Mouse (Mus musculus): Measurements from ENCODE around the gene Slc2a9.

DNA sequence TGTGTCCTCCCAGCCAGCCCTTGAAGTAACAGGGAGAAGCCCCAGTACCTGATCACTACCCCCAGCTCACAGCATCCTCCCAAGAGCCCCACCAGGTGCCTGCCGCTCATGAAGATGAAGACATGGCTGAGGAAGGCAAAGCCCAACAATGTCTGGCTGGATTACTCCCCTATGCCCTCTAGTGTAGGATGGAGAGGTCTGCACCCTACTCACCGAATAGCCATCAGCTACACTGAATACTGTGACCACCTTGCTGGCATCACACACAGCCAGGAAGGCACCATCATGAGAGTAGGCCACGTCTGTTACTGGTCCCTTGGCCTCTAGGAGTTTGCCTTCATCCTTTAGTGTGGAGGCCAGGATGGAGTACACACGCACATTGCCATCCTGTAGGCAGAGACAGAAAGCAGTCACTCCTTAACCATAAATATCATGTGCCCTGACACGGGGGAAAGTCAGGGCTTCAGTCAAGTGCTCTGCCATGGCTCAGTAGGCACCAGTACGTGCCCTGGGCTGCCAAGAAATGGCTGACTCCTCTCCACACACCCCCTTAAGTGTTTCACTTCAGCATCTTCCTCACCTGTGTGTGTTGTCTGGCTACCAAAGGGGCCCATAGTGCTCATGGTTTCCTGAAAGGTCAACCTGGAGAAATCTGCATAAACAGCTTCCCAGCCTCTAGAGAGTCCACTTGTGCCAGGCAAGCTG, 26.9 kb upstream of the Slc2a9 start:
- TF ChIP-seq CTCF (IDR thresholded peaks at IDR 0.05; ENCODE audit: low read depth, low read length) (peak; percentile 62), POLR2AphosphoS5 (IDR thresholded peaks at IDR 0.05; ENCODE audit: insufficient replicate concordance, low read depth, low read length) (no peak), TAL1 (conservative IDR thresholded peaks at IDR 0.05; ENCODE audit: low read depth, low read length) (no peak), GATA2 (IDR thresholded peaks at IDR 0.05; ENCODE audit: borderline replicate concordance, low read depth, low read length) (no peak), GATA1 (IDR thresholded peaks at IDR 0.05; ENCODE audit: borderline replicate concordance, low read length) (no peak)
